Mouse (Mus musculus): ENCODE measurements at regions not wholly inside any gene's neighbourhood (a gene's known extent, or its start where the extent isn't known, plus 50 kb on each side); places are given as distances from the start of the nearest gene placed in this dataset.

- DNase-seq = no peak
These were observed 211.3 kb downstream of the Ccdc91 start for GRCm38 (mm10) chr6:147686927-147687326.

- DNase-seq = no peak
These were observed 222.6 kb downstream of the Ccdc91 start for GRCm38 (mm10) chr6:147698255-147698654.

GRCm38 (mm10) chr6:147699449-147699848, 223.8 kb downstream of the Ccdc91 start:
- DNase-seq = no peak

- no peak for DNase-seq
These were observed 225.0 kb downstream of the Ccdc91 start for GRCm38 (mm10) chr6:147700629-147701028.

- DNase-seq = no peak
These were observed 226.3 kb downstream of the Ccdc91 start for GRCm38 (mm10) chr6:147701956-147702355.

GRCm38 (mm10) chr6:147704297-147704696, 228.7 kb downstream of the Ccdc91 start:
- DNase-seq = no peak

- no peak for DNase-seq
These were observed 230.3 kb downstream of the Ccdc91 start for GRCm38 (mm10) chr6:147705936-147706335.

- DNase-seq = no peak
These were observed 231.1 kb downstream of the Ccdc91 start for GRCm38 (mm10) chr6:147706741-147707140.

- DNase-seq = no peak
These were observed 242.6 kb downstream of the Ccdc91 start for GRCm38 (mm10) chr6:147718052-147718712.

GRCm38 (mm10) chr6:147718713-147719490, 243.3 kb downstream of the Ccdc91 start:
- no peak for DNase-seq

- no peak for DNase-seq
These were observed 243.9 kb downstream of the Ccdc91 start for GRCm38 (mm10) chr6:147719539-147719938.

GRCm38 (mm10) chr6:147723336-147723735, 247.7 kb downstream of the Ccdc91 start:
- DNase-seq = no peak

- DNase-seq = no peak
These were observed 251.4 kb downstream of the Ccdc91 start for GRCm38 (mm10) chr6:147726987-147727386.

- DNase-seq = no peak
These were observed 252.3 kb downstream of the Ccdc91 start for GRCm38 (mm10) chr6:147727644-147728533.

- no peak for DNase-seq
These were observed 254.1 kb downstream of the Ccdc91 start for GRCm38 (mm10) chr6:147729721-147730120.

GRCm38 (mm10) chr6:147738621-147739325, 263.1 kb downstream of the Ccdc91 start:
- no peak for DNase-seq

GRCm38 (mm10) chr6:147741446-147741845, 265.8 kb downstream of the Ccdc91 start:
- peak; percentile 55 for DNase-seq

GRCm38 (mm10) chr6:147744081-147744480, 268.5 kb downstream of the Ccdc91 start:
- DNase-seq = no peak

GRCm38 (mm10) chr6:147745690-147746089, 270.1 kb downstream of the Ccdc91 start:
- DNase-seq = no peak

GRCm38 (mm10) chr6:147747945-147748344, 272.3 kb downstream of the Ccdc91 start:
- DNase-seq = no peak

GRCm38 (mm10) chr6:147752301-147752700, 276.7 kb downstream of the Ccdc91 start:
- no peak for DNase-seq

- DNase-seq = no peak
These were observed 278.2 kb downstream of the Ccdc91 start for GRCm38 (mm10) chr6:147753828-147754227.

All from right cerebral cortex, postnatal 25 days (tissue).